Mouse (Mus musculus) embryo, embryonic 10.5 days (tissue): Measurements from ENCODE around the gene Rab5if.
A peak's percentile ranks its signal among the peaks of the same experiment; 100 is the strongest.
"Not testable (repeated sequence)": the region's sequence is repeated elsewhere in the genome, so short reads cannot be mapped to it uniquely, and the experiment has no call there.

Experiments used
- DNase-seq: peaks from one replicate; pipeline ENCODE4 v3.0.0-alpha.2; 2015; ENCODE audit warnings: low spot score

Gene Rab5if

DNA sequence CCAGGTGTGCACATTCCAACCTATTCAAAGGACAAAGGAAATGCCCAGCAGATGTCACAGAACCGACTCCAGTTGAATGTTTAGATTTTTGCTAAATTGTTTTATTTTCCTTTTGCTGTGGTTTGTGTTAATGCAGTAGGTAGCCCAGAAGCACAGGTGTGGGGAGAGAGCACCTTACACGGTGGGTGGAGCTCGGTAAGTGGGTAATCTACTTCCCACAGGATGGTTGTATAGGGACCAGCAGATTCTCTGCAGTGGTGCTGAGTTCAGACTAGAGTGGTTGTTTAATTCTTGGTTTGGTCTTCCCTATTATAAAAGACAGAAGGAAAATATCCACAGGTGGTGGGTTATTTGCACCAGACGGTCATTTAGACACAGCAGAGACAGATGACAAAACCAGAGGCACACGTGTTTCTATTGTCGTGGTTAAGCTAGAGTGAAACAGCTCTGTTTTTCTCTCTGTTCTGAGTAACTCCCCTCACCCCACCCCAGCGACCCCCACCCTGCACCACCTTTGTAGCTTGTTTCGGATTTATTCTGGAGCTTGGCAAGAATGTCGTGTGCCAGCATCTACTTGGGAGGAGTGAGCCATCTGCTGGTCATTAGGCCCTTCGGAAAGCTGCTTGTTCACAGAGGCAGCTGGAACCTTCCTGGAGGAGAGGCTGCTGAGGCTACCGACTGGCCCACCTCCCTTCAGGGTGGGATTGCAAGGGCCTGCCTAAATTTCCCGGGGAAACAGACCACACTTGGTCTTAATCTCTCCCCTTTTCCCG, 8.7 kb upstream of the Rab5if start:
- peak; percentile 54 for DNase-seq

DNA sequence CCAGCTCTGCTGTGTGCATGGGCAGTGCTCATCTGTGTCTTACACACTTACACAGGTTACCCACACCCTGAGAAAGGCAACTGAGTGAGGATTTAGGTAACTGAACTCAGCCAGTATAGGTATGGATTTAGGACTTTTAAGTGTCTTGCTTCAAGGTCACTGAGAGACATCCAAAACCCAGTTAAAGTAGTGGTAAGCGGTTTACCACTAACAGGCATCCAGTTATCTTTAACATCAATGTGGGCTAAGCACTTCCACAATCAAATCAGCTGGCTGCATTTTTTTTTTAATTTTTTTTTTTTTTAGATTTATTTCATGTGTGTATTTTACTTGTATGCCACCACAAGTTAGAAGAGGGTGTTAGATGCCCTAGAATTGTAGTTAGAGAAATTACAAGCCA, 6.6 kb upstream of the Rab5if start:
- DNase-seq, result no peak

- DNase-seq, result no peak
These were observed 5.5 kb upstream of the Rab5if start for GRCm38 (mm10) chr2:156857385-156857791.

- DNase-seq, result no peak
These were observed 5.1 kb upstream of the Rab5if start, which contains the start of gene 4930518I15Rik for GRCm38 (mm10) chr2:156857835-156858234. TSS of gene 4930518I15Rik (minus strand) at chr2:156857946.

- no peak for DNase-seq
These were observed 4.3 kb upstream of the Rab5if start for GRCm38 (mm10) chr2:156858671-156859070.

DNA sequence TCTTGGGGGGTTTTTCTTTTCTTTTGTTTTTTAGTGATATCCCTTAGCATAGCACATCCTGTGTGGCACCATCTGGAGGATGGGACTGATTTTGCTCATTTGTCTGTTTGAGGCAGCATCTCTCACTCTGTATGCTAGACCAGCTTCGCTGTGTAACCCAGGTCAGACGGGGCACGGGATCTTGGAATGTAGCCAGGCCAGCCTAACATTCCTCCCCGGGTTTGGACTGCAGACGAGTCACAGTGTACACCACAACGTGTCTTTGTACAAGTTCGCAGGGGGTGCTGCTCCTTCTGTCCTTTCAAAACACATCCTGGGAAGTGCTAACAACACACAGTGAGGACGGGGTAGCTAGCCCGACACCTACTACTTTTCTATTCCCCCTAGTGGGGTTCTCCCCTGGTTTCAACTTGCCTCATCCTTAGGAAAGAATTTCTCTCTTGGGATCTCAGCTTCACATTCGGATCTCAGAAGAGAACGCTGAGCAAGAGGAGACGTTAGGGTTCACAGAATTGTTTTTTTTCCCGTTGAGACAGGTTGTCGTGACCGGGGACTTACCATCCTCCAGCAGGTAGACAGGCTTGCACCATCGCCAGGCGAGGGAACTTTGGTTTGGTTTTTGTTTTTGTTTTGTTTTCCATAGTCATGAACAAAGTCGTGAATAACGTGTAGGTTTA, 749 bp upstream of the Rab5if start:
- DNase-seq, result peak; percentile 69

DNA sequence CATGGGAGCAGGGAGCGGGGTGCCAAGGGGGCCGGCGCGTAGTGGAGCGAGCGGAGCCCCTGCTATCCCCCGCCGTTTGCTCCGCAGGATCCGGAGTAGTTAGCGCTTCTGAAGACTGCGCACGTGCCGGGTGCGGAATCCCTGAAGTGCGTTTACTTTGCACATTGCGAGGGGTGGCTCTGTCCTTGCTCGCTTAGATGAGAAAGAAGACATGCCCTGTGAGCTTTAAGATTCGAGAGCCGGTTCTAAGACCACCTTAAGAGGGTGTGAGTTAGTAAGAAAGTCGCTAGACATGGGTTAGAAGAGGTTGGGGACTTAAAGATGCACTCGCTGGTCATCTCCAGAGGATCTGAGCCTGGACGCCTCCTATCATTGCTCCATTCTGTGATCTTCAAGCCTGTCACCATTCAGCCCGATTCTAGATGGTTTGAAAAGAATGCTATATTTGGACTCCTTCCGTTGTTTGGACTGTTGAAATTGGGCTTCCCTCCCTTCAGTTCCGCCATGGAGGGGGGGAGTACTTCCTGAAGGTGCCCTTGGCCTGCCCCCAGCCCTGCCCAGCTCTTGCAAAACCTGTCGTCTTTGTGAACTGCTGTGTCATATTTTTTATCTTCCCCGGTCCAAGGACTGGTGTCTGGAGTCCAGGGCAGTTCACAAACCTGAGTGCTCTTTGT, 696 bp downstream of the Rab5if start:
- peak; percentile 31 for DNase-seq

GRCm38 (mm10) chr2:156864481-156864880, 1.6 kb downstream of the Rab5if start:
- DNase-seq, result no peak

GRCm38 (mm10) chr2:156868994-156869393, 6.1 kb downstream of the Rab5if start:
- DNase-seq, result no peak

DNA sequence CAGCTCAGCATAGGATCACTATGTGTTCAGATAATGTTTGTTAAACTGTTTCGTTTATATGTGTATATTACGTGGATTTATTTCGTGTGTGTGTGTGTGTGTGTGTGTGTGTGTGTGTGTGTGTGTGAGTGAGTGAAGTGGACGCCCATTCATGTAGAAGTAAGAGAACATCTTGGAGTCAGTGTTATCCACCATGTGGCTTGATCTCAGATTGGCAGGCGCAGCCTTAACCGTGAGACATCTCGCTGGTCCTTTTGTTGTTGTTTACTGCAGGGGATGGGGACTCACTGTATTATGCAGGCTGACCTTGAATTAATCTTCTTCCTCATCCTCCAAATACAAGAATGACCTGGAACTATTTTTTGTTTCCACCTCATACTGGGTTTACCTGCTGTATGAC, 6.6 kb downstream of the Rab5if start:
- no peak for DNase-seq

GRCm38 (mm10) chr2:156870519-156870918, 7.6 kb downstream of the Rab5if start:
- DNase-seq, result no peak

GRCm38 (mm10) chr2:156873629-156874028, 10.7 kb downstream of the Rab5if start:
- DNase-seq, result peak; percentile 81

GRCm38 (mm10) chr2:156874047-156874759, 11.3 kb downstream of the Rab5if start:
- DNase-seq, result no peak

DNA sequence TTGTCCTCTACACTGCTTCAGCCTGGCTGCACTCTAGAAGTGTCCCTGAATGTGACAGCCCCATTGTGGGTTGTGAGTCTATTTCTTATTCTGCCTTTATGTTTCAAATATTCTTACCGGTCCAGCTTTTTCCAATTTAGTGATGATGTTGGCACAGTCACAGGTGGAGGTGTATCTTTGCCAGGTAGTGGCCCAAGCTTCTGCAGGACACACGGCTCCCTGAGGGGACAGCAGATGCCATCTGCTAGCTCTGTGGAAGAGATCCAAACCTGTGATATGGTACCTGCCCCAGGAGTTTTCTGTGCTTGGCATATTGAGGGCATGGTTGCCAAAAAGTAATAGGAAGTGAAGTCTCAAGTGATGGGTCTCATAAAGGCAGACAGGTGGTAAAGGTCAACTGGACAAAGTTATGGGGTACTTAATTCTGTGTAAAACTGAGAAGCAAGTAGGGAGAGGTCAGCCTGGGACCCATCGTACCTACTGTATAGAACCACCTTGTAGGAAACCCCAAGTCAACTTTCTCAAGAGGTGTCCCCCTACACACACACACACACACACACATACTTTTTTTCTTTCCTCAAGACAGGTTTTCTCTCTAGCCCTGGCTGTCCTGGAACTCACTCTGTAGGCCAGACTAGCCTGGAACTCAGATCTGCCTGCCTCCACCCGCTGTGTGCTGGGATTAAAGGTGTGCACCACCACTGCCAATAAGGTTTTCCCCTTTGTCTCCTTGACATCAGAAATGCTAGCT, 12.0 kb downstream of the Rab5if start:
- DNase-seq, result no peak

DNA sequence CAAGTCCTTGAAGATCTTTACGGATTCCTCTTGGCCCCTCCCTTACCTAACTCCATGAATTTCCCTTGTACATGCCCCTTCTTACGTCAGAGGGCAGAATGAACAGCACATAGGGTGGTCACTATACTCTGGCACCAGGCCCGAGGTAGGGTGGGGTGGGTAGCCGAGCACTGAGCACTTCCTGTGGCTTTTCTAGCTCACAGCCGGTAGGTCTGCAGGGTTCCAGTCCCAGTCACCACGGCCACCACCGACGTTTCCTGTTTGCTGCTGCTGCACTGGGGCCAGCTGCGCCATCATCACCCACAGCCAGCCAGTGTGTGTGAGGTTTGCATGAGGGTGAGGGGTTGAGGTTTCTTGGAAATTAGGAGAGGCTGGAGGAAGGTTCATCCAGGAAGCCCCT, 14.8 kb downstream of the Rab5if start:
- no peak for DNase-seq

DNA sequence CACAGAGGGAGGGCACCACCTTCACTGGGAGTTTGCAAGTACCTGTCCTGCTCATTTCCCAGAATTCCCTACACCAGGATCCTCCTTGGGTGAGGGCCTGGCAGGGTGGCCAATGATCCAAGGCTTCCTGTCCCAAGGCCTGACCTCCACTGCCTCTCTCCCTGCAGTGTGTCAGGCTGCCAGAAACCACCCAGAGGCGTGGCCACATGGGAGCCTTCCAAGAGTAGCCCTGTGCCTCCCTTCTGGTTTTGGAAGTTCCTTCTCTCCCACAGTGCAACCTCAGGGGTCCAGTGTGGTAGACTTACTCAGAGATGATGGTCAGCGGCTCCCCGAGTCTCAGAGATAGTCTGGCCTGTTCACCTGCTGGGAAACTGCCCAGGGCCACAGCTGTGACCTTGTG, 16.6 kb downstream of the Rab5if start:
- no peak for DNase-seq

DNA sequence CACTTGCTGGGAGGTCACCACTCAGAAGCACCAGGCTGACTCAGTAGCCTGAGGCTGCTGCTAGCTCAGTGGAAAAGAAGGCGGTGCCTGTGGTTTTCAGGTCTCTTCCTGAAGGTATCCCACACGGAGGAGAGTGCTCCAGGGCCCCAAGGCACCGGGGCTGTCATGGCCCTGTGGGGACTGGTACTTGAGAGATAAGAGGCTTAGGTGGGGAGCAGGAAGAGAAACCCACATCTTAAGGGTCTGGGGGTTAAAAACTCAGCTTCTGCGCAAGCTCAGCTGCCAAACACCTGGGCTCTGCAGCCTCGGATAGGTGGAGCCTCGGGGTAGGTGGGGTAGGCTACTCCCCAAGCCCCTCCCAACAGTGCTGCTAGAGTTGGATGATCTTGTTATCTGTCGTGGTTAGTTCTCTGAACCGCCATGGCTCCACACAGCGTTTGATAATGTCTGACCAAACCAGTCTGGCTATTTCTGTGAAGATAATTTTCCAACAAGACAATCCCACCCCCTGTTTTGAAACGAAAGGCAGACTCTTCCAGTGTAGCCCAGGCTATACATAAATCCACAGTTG, 19.6 kb downstream of the Rab5if start:
- peak; percentile 10 for DNase-seq

GRCm38 (mm10) chr2:156884396-156885211, 21.7 kb downstream of the Rab5if start:
- DNase-seq, result no peak

- not testable (repeated sequence) for DNase-seq
These were observed 22.7 kb downstream of the Rab5if start for GRCm38 (mm10) chr2:156885666-156886065.

- DNase-seq, result no peak
These were observed 23.2 kb downstream of the Rab5if start for GRCm38 (mm10) chr2:156886084-156886631.
